Mouse (Mus musculus) spleen, adult 2 months (tissue): ENCODE data around the gene Gramd4.

Experiments used
- CTCF ChIP-seq: fragments of 200-500 bp; IDR thresholded peaks from 2 replicates; pipeline ENCODE4 v1.5.1; 2011; ENCODE audit warnings: mild to moderate bottlenecking, inconsistent platforms; ENCODE audit not compliant: insufficient read depth, insufficient read length, insufficient replicate concordance; ENCODE audit errors: extremely low read depth
- POLR2A ChIP-seq: fragments of 200-500 bp; IDR thresholded peaks from 2 replicates; pipeline ENCODE4 v1.6.1; 2011; ENCODE audit warnings: low read depth, low read length, inconsistent platforms

GRCm38 (mm10) chr15:86077934-86078333 is 20.4 kb downstream of the Gramd4 start:
- TF ChIP-seq POLR2A = no peak
- TF ChIP-seq CTCF = no peak
